Mouse (Mus musculus) NIH3T3 (cell line): Measurements from ENCODE around the gene Cd200.

Experiments used
- DNase-seq: peaks from one replicate; pipeline ENCODE4 v3.0.0-alpha.2; 2012; ENCODE audit warnings: low read depth

The Cd200 gene

DNA sequence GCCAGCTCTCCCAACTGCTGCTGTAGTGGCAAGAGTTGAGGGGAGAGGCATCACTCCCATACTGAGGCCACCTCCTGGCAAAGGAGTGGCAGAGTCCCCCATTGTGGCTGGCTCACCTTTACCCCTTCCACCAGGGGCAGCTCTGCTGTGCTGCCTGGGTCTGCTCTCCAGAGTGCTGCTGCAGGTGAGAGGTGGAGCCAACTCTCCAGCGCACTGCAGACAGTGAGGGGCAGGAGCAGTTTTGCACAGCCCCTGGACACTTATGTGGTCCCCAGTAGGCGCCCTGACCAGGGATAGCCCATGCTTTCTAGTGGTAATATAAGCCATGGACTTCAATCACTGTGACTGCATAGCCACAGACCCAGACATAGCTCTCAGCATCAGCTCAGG is 74.5 kb downstream of the Cd200 start:
- DNase-seq, result no peak

- no peak for DNase-seq
These were observed 75.0 kb downstream of the Cd200 start for GRCm38 (mm10) chr16:45333678-45334375.

- no peak for DNase-seq
These were observed 76.3 kb downstream of the Cd200 start for GRCm38 (mm10) chr16:45332591-45332990.
